In genomic region chr1:155344019-155344418, GRCm38 (mm10) we compare ENCODE assay signal across 30 mouse cellular contexts.
"Had no signal": no experiment of that assay in that cellular context is flagged by ENCODE, and none has a peak within 500 bp of the region (broad histone marks: within the 10 kb centered on the region; RNA-seq: fewer than 3 reads in every experiment).

No protein-coding gene starts in this region.

- DNase-seq: heart, postnatal 10 days; heart, postnatal 14 days; heart, postnatal 36 days; heart, postnatal 4 days; kidney, adult 11 months; kidney, adult 18-20 months; kidney, adult 2 months; kidney, adult 8-10 months; kidney, postnatal 10 days; kidney, postnatal 14 days; kidney, postnatal 25 days; kidney, postnatal 36 days; kidney, postnatal 4 days; layer of hippocampus, adult 9-11 months; layer of hippocampus, postnatal 36 days had no signal

- H3K27me3 ChIP-seq: heart, embryonic 12.5 days; heart, embryonic 13.5 days; heart, embryonic 15.5 days; hindbrain, embryonic 12.5 days; hindbrain, embryonic 13.5 days; hindbrain, embryonic 15.5 days; intestine, embryonic 15.5 days; kidney, embryonic 15.5 days had no signal

- H3K27ac ChIP-seq: heart, embryonic 13.5 days; heart, embryonic 15.5 days; hindbrain, embryonic 10.5 days; hindbrain, embryonic 12.5 days; hindbrain, embryonic 13.5 days; hindbrain, embryonic 14.5 days; hindbrain, embryonic 15.5 days; hindbrain, postnatal 0 days; intestine, embryonic 15.5 days; kidney, embryonic 15.5 days; kidney, postnatal 0 days; layer of hippocampus, adult 2 months; left cerebral cortex, adult 2 months had no signal

- H3K4me3 ChIP-seq: heart, embryonic 12.5 days; heart, embryonic 13.5 days; heart, embryonic 15.5 days; hindbrain, embryonic 10.5 days; hindbrain, embryonic 12.5 days; hindbrain, embryonic 13.5 days; hindbrain, embryonic 15.5 days; intestine, embryonic 15.5 days; kidney, embryonic 15.5 days; layer of hippocampus, adult 2 months; left cerebral cortex, adult 2 months had no signal

- H3K36me3 ChIP-seq: heart, embryonic 12.5 days; heart, embryonic 15.5 days; hindbrain, embryonic 10.5 days; hindbrain, embryonic 12.5 days; hindbrain, embryonic 13.5 days; intestine, embryonic 15.5 days; kidney, embryonic 15.5 days had no signal

- H3K4me2 ChIP-seq: heart, embryonic 11.5 days; heart, embryonic 12.5 days; heart, embryonic 13.5 days; heart, embryonic 15.5 days; hindbrain, embryonic 12.5 days; hindbrain, embryonic 13.5 days; hindbrain, embryonic 14.5 days; hindbrain, embryonic 15.5 days; intestine, embryonic 15.5 days; kidney, embryonic 15.5 days had no signal
